Mouse (Mus musculus) cerebellum, adult 2 months (tissue): ENCODE measurements around the gene Defa21. TPM values are rescaled to one million over a fixed set of nuclear protein-coding genes. Genes with fewer than 3 reads are reported as not detected.

Experiments
- polyA plus RNA-seq: library from polyadenylated mRNA; depleted of rRNA; stranded (reverse); fragments of >200 nt; gene quantifications from 2 replicates; pipeline ENCODE4 v1.2.3, GENCODE M21; 2012; rRNA removed

Gene Defa21
- polyA plus RNA-seq, 1 experiment = not detected

Other genes with a start within 250 kb of the Defa21 start
- not detected in 2 replicates for gene Defb33, start 132.9 kb upstream of the Defa21 start, polyA plus RNA-seq
- not detected in 2 replicates for gene Gm15056, start 122.9 kb upstream of the Defa21 start, polyA plus RNA-seq
- not detected in 2 replicates for gene Gm6040, start 103.5 kb upstream of the Defa21 start, polyA plus RNA-seq
- gene AY761185, start 80.8 kb upstream of the Defa21 start, polyA plus RNA-seq = not detected in 2 replicates
- not detected in 2 replicates for gene Defa23, start 29.5 kb downstream of the Defa21 start, polyA plus RNA-seq
- gene Defa35, start 39.5 kb downstream of the Defa21 start, polyA plus RNA-seq = not detected in 2 replicates
- not detected in 2 replicates for gene Defa25, start 58.9 kb downstream of the Defa21 start, polyA plus RNA-seq
- gene Gm14851, start 70.5 kb downstream of the Defa21 start, polyA plus RNA-seq = not detected in 2 replicates
- gene Defa30, start 109.1 kb downstream of the Defa21 start, polyA plus RNA-seq = not detected in 2 replicates
- not detected in 2 replicates for gene Defa22, start 136.7 kb downstream of the Defa21 start, polyA plus RNA-seq
- not detected in 2 replicates for gene Defa31, start 166.1 kb downstream of the Defa21 start, polyA plus RNA-seq
- not detected in 2 replicates for gene Gm15293, start 176.0 kb downstream of the Defa21 start, polyA plus RNA-seq
- gene Gm15292, start 224.2 kb downstream of the Defa21 start, polyA plus RNA-seq = not detected in 2 replicates